Mouse (Mus musculus): ENCODE results near the gene Dlg1. TPM values are rescaled to one million over a fixed set of nuclear protein-coding genes. Genes with fewer than 3 reads are reported as not detected.

The Dlg1 gene
- total RNA-seq, 2 experiments from 2014 or later = 44.2 to 48.5 TPM

DNA sequence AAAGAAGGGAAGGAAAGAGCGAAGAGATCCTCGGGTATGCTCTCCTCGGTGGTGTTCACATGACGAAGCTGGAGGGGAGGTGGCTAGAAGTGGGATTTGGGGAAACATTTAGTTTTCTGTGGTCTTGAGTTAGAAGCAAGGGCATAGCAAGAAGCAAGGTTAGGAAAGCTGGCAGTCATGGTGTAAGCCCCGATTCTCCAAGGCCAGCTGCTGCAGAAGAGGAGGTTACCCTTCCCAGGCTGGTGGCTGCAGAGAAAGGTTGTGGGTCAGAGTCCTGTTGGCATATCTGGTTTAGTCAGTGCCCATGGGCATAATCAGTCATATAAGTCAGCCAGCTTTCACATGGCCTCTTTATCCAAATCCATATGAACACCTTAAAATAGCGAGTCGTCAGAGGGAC, 9.2 kb upstream of the Dlg1 start:
- no peak for DNase-seq (ENCODE audit: low spot score in 2 of 2)

- no peak for DNase-seq (ENCODE audit: low spot score in 2 of 2)
Observed at GRCm38 (mm10) chr16:31655531-31655930, 7.7 kb upstream of the Dlg1 start.

DNA sequence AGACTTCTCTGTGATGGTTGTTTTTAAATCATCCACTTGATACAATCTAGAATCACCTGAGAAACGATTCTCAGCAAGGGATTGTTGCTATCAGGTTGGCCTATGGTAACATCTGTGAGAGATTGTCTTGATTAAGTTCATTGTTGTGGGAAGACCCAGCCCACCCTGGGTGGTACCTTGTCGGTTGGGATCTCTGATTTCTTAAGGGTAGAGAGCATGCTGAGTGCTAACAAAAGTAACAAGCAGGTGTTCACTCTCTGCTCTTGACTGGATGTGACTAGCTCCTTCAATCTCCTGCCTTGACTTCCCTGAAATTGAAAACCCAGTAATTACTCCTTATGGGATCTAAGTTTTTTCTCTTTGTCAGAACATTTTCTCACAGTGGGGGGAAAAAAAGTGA, 5.7 kb upstream of the Dlg1 start:
- no peak for DNase-seq (ENCODE audit: low spot score in 2 of 2)

GRCm38 (mm10) chr16:31658539-31659334, 4.5 kb upstream of the Dlg1 start:
- no peak for DNase-seq (ENCODE audit: low spot score in 2 of 2)

GRCm38 (mm10) chr16:31659453-31659852, 3.8 kb upstream of the Dlg1 start:
- no peak for DNase-seq (ENCODE audit: low spot score in 2 of 2)

DNA sequence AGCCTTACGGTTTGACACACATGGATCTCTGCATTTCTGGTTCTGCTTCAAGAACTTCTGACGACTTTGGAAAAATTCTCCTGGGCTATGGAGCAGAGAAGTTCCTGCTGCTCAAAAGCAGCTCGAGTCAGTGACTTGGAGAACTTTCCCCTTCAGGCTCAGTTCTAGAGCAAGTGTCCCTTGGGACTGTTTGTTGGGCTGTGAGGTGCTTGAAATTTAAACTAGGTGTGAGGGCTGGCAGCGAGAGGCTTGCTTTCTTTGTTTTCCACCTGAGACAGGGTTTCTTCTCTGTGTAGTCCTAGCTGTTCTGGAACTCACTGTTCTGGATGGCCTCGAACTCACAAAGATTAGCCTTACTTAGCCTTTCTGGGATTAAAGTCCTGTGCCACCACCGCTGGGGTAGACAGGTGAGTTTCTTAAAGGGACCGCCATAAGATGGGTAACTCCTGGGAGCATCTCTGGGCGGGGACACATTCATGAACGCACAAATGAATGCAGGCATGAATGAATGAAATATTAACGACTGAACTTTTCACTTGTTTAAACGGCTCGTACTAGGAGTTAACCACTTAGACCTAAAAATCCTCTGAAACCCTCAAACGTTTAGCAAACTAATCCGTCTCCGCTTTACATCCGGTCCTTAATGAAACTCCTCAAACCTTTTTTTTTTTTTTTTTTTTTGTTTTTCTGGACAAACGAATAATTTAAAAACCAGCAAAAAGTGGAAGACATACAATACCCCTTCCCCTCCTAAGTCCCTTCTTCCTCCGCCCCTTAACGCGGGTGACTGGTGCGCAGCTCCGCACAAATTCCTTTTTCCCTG, 476 bp upstream of the Dlg1 start:
- DNase-seq (ENCODE audit: low spot score in 2 of 2) = no peak

- no peak for DNase-seq (ENCODE audit: low spot score in 2 of 2)
Observed at GRCm38 (mm10) chr16:31664287-31664597, 999 bp downstream of the Dlg1 start.

GRCm38 (mm10) chr16:31672202-31672601, 9.0 kb downstream of the Dlg1 start:
- no peak for DNase-seq (ENCODE audit: low spot score in 2 of 2)

DNA sequence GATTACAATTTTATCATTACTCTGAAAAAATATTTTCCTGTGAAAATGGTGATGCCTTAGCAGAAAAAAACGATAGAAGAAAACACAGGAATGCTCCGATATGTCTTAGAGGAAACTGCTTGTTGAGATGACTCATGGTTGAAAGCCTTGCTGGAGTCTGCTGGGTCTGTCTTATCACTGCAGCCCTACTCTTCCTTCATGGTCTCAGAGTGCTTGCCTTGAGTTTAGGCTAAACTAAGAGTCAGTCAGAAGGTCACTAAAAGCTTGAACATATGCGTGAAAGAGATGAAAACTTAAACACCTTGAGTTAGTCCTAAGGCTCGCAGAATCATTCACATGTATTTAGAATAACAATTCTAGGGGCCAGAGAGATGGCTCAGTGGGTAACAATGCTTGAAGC, 14.2 kb downstream of the Dlg1 start:
- no peak for DNase-seq (ENCODE audit: low spot score in 2 of 2)

DNA sequence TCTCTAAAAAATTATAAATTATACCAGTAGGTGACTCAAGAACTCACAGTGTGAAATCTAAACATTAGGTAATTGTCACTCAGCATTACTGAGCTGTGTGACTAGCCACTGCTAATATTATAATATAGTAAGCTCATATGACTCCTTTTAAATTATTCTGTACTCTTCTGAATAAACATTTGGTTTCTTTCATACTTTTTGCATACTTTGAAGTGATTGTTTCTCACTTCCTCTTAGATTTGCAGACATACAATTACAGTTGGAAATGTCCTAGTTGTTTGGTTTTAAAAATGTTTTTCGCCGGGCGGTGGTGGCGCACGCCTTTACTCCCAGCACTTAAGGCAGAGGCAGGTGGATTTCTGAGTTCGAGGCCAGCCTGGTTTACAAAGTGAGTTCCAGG, 19.0 kb downstream of the Dlg1 start:
- no peak for DNase-seq (ENCODE audit: low spot score in 2 of 2)

DNA sequence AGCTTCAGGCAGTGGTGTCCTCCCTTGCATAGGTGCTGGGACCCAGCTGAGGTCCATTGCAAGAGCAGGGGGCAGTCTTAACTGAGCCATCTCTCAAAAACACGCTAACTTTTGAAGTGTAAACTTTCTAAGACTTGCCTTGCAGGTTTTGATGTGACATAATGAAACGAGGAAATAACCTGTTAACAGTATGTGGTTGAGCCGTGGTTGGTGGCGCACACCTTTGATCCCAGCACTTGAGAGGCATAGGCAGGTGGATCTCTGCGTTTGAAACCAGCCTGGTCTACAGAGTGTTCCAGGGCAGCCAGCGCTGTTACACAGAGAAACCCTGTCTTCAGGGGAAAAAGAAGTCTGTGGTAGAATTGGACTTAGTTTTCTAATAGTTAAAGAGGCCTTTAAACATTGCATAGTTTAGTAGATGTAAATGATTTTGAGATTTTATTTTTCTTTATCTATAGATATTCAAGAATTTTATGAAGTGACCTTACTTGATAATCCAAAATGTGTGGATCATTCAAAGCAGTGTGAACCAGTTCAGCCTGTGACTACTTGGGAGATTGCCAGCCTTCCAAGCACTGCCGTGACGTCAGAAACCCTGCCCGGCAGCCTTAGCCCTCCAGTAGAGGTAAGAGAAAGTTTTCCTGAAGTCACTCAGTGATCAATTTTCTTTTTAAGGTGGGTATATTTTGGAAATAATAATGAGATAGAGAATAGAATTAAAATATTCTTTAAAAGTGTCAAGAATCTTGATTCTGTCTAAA, 20.6 kb downstream of the Dlg1 start:
- no peak for DNase-seq (ENCODE audit: low spot score in 2 of 2)

- no peak for DNase-seq (ENCODE audit: low spot score in 2 of 2)
Observed at GRCm38 (mm10) chr16:31684771-31685170, 21.5 kb downstream of the Dlg1 start.

GRCm38 (mm10) chr16:31687766-31688165, 24.5 kb downstream of the Dlg1 start:
- DNase-seq (ENCODE audit: low spot score in 2 of 2) = no peak

GRCm38 (mm10) chr16:31695286-31696020, 32.2 kb downstream of the Dlg1 start:
- DNase-seq (ENCODE audit: low spot score in 2 of 2) = no peak

DNA sequence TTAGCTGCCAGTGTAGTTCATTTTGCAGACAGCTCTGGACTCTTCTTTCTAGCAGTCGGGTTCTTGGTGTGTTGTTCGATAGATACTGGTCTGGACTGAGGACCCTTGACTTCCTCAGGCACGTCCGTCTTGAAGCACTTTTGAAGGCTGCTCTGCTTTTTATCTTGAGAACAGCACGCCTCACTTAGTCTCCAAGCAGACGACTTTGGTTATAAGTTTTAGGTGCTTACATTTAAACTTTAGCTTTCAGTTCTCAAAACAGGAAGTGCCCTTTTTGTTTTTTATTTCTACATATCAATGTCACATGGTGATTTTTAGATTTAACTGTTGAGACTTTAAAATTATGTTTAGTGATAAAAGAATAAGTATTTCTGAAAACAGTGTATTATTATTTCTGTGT, 33.1 kb downstream of the Dlg1 start:
- DNase-seq (ENCODE audit: low spot score in 2 of 2) = no peak

DNA sequence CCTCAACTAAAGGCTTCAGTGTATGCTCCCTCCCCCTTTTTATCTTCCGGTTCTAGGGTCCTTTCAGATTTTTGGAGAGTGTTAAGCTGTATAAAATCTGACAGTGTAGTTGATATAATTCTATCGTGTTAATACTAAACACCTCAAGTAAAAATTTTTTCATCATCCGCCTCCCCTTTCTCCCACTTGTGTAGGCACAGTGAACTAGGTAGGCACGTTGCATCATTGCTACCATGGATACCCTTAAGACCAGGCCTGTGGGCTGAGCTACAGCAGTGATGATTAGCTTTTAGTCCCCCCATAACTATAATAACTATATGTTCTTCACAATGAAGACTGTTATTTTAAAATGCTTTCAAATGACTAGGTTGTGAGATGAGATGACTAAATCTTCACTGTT, 34.1 kb downstream of the Dlg1 start:
- no peak for DNase-seq (ENCODE audit: low spot score in 2 of 2)

DNA sequence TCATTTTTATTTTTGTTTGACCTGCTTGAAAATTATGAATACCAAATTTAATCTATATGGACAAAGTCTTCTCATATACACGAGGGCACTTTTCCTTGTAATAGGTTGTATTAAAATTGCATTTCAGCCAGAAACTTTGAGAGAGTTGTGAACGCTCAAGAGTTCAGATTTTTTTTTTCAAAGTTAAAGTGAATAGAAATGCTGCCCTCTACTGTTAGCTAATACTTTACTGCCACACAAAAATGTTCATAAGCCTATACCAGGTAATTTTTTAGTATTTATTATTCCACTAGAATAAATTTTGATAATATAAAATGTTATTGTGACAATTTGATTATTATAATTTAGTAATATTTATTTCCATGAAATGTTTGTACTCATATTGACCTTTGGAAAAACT, 42.0 kb downstream of the Dlg1 start:
- no peak for DNase-seq (ENCODE audit: low spot score in 2 of 2)

GRCm38 (mm10) chr16:31705904-31706303, 42.7 kb downstream of the Dlg1 start:
- DNase-seq (ENCODE audit: low spot score in 2 of 2) = no peak

- DNase-seq (ENCODE audit: low spot score in 2 of 2) = no peak
Observed at GRCm38 (mm10) chr16:31707326-31707725, 44.1 kb downstream of the Dlg1 start.

- no peak for DNase-seq (ENCODE audit: low spot score in 2 of 2)
Observed at GRCm38 (mm10) chr16:31722991-31723390, 59.7 kb downstream of the Dlg1 start.

- DNase-seq (ENCODE audit: low spot score in 2 of 2) = no peak
Observed at GRCm38 (mm10) chr16:31724121-31724520, 60.9 kb downstream of the Dlg1 start.
